Mouse (Mus musculus) liver, embryonic 12.5 days (tissue): ENCODE results near the gene Apba1. TPM values are rescaled to one million over a fixed set of nuclear protein-coding genes. Genes with fewer than 3 reads are reported as not detected.

ENCODE experiments used
- ATAC-seq: fragments of 200-750 bp; cut with Nextera tagmentation; 2 replicates; pipeline ENCODE4 v1.8.0; 2017; ENCODE audit warnings: moderate number of reproducible peaks, mild to moderate bottlenecking, moderate library complexity
- H3K27ac ChIP-seq: fragments of 300-500 bp; sonication (generic); 2 replicates; pipeline ENCODE4 v1.5.1; 2016; ENCODE audit warnings: mild to moderate bottlenecking
- H3K27me3 ChIP-seq: fragments of 300-500 bp; sonication (generic); replicated peaks from 2 replicates; pipeline ENCODE4 v1.6.1; 2016; ENCODE audit warnings: mild to moderate bottlenecking, moderate library complexity
- H3K36me3 ChIP-seq: fragments of 300-500 bp; sonication (generic); 2 replicates; pipeline ENCODE4 v1.6.1; 2016; ENCODE audit warnings: mild to moderate bottlenecking, moderate library complexity
- H3K4me1 ChIP-seq: fragments of 300-500 bp; sonication (generic); 2 replicates; pipeline ENCODE4 v1.6.1; 2016
- H3K4me2 ChIP-seq: fragments of 300-500 bp; sonication (generic); 2 replicates; pipeline ENCODE4 v1.6.1; 2016; ENCODE audit warnings: mild to moderate bottlenecking, moderate library complexity
- H3K4me3 ChIP-seq: fragments of 300-500 bp; sonication (generic); 2 replicates; pipeline ENCODE4 v1.5.1; 2016; ENCODE audit warnings: mild to moderate bottlenecking, moderate library complexity
- H3K9ac ChIP-seq: fragments of 300-500 bp; sonication (generic); 2 replicates; pipeline ENCODE4 v1.6.1; 2016; ENCODE audit warnings: mild to moderate bottlenecking, moderate library complexity
- H3K9me3 ChIP-seq: fragments of 300-500 bp; sonication (generic); replicated peaks from 2 replicates; pipeline ENCODE4 v1.6.1; 2016; ENCODE audit warnings: mild to moderate bottlenecking, moderate library complexity
- WGBS: fragments of 180-500 bp; shearing (Covaris S2); methylation state at CpG from one replicate; pipeline ENCODE4 v1.1.7; 2016; ENCODE audit not compliant: insufficient replicate concordance; 5-methylcytosine and 5-hydroxymethylcytosine counted together
- polyA plus RNA-seq: library from polyadenylated mRNA; unstranded; fragments of >200 nt; fragmentation: Nextera tagmentation; extraction: Ambion mirVana; gene quantifications from 2 replicates; pipeline ENCODE4 v1.2.1, GENCODE M21; 2016

The Apba1 gene
- polyA plus RNA-seq, 1 experiment from 2014 or later, result 0.01 TPM

GRCm38 (mm10) chr19:23955461-23955860 lies 196.8 kb downstream of the Apba1 start:
- no peak for ATAC-seq

GRCm38 (mm10) chr19:23956299-23956975 lies 197.8 kb downstream of the Apba1 start:
- Histone ChIP-seq H3K4me3 (no peak overlapping the region), H3K4me1 (no peaks in the 10 kb centered on the region), H3K9ac (no peak overlapping the region), H3K4me2 (peak overlapping the region; percentile 14; the same call in 1 of the 2 replicates), H3K9me3 (no peaks in the 10 kb centered on the region), H3K27me3 (no peaks in the 10 kb centered on the region), H3K27ac (no peak overlapping the region), H3K36me3 (no peaks in the 10 kb centered on the region)
- WGBS, result 55% methylated on average over 16 of the region's 17 CpGs
- 0 out of 2 replicates have a peak, but pooled peaks have one; percentile 24 for ATAC-seq

More at GRCm38 (mm10) chr19:23955461-23955860, 196.8 kb downstream of the Apba1 start:
- H3K27me3 ChIP-seq, result no peaks in the 10 kb centered on the region
- H3K4me3 ChIP-seq, result no peak overlapping the region
- no peaks in the 10 kb centered on the region for H3K36me3 ChIP-seq
- 78% methylated on average over 8 of the region's 8 CpGs for WGBS
- H3K4me2 ChIP-seq, result no peak overlapping the region
- H3K9me3 ChIP-seq, result no peaks in the 10 kb centered on the region
- no peak overlapping the region for H3K27ac ChIP-seq
- no peak overlapping the region for H3K9ac ChIP-seq
- no peaks in the 10 kb centered on the region for H3K4me1 ChIP-seq

DNA sequence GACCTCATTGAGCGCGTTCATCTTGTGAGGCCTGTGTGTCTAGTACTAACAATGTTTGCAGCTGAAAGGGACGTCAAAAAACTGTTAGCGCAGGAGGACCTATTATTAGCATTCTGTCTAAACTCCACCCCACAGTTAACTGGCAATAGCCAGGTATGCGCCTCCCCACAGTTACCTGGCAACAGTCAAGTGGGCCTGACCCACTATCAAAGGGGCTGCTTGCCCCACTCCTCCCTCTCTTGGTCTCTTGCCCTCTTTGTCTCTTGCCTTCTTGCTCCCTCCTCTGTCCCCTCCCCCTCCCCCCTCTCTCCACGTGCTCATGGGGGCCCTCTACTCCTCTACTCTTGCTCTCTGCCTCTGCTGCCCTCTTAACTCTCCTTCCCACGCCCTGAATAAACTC lies 198.9 kb downstream of the Apba1 start:
- no peaks in the 10 kb centered on the region for H3K36me3 ChIP-seq
- no peak overlapping the region for H3K4me2 ChIP-seq
- no peak overlapping the region for H3K27ac ChIP-seq
- H3K4me1 ChIP-seq, result no peaks in the 10 kb centered on the region
- H3K4me3 ChIP-seq, result no peak overlapping the region
- H3K9ac ChIP-seq, result no peak overlapping the region
- 67% methylated on average over 7 of the region's 7 CpGs for WGBS
- no peaks in the 10 kb centered on the region for H3K27me3 ChIP-seq
- H3K9me3 ChIP-seq, result no peaks in the 10 kb centered on the region
- no peak for ATAC-seq

GRCm38 (mm10) chr19:23958925-23959324 lies 200.2 kb downstream of the Apba1 start:
- no peak for ATAC-seq
- Histone ChIP-seq H3K36me3 (no peaks in the 10 kb centered on the region), H3K9me3 (no peaks in the 10 kb centered on the region), H3K4me2 (no peak overlapping the region), H3K4me3 (no peak overlapping the region), H3K27me3 (no peaks in the 10 kb centered on the region), H3K27ac (no peak overlapping the region), H3K4me1 (no peaks in the 10 kb centered on the region), H3K9ac (no peak overlapping the region)
- 48% methylated on average over 6 of the region's 6 CpGs for WGBS

DNA sequence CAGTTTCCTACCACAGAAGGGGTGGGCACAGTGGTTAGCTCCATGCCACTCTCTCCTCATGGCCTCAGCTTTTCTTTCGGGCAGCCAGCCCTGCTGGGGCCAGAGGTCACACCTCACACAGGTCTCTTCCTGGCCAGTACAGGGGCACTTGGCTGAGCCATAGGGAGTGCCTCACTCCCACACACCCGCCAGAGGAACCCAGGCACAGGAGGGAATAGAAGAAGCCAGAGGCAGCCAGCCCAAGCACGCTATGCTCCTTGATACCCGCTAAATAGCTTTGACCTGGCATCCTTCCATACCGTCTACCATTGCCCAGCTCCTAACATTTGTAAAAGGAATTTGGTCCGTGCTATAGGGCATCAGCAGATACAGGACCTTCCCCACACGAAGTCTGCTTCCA lies 201.2 kb downstream of the Apba1 start:
- Histone ChIP-seq H3K9me3 (no peaks in the 10 kb centered on the region), H3K27ac (no peak overlapping the region), H3K36me3 (no peaks in the 10 kb centered on the region), H3K4me2 (no peak overlapping the region), H3K9ac (no peak overlapping the region), H3K27me3 (no peaks in the 10 kb centered on the region), H3K4me1 (no peaks in the 10 kb centered on the region), H3K4me3 (no peak overlapping the region)
- WGBS, result 46% methylated on average over 7 of the region's 7 CpGs
- ATAC-seq, result no peak

DNA sequence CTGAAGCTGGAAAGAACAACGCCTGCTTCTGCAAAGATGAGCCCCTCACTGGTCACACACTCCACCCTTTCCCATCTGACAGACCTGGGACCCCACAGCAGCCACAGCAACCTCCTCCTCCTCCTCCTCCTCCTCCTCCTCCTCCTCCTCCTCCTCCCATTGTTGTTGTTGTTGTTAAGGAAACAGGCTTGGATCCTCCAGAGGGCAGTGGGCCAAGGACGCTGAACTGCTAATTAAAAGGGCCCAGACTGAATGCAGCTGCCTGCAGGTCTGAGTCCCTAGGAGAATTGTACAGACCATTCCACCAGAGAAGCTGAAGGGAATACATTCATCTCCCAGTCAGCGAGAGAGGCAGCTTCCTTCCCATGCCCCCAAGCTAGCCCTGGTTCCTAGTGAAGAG lies 201.6 kb downstream of the Apba1 start:
- Histone ChIP-seq H3K27ac (no peak overlapping the region), H3K4me1 (no peaks in the 10 kb centered on the region), H3K9ac (no peak overlapping the region), H3K4me2 (no peak overlapping the region), H3K27me3 (no peaks in the 10 kb centered on the region), H3K9me3 (no peaks in the 10 kb centered on the region), H3K36me3 (no peaks in the 10 kb centered on the region), H3K4me3 (no peak overlapping the region)
- no peak for ATAC-seq
- 40% methylated on average over 3 of the region's 3 CpGs for WGBS

DNA sequence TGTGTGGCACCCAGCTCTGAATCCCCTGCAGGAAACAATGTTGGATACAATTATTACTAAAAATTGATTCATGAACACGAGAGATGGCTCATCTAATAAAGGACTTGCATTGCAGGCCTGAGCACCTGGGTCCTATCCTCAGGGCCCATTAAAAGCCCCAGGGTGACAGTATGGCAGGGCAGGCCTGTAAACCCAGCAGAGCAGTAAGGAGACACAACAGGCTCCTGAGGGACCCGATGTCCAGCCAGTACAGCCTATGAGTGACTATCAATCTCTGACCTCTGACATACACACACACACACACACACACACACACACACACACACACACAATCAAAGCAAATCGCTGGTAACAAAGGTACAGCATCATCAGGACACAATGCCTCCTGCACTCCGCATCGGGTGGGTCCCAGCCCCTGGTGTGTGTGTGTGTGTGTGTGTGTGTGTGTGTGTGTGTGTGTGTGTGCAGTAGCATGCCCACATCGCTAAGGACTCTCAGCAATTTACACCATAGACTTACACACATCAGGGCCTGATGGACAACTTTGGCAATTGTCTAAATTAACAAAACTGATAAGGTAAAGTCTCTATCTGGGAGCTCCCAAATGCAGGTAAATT lies 202.3 kb downstream of the Apba1 start:
- 72% methylated on average over 6 of the region's 6 CpGs for WGBS
- Histone ChIP-seq H3K4me3 (no peak overlapping the region), H3K9ac (no peak overlapping the region), H3K9me3 (no peaks in the 10 kb centered on the region), H3K36me3 (no peaks in the 10 kb centered on the region), H3K4me1 (no peaks in the 10 kb centered on the region), H3K4me2 (no peak overlapping the region), H3K27ac (no peak overlapping the region), H3K27me3 (no peaks in the 10 kb centered on the region)
- no peak for ATAC-seq

- no peaks in the 10 kb centered on the region for H3K27me3 ChIP-seq
- no peak overlapping the region for H3K4me3 ChIP-seq
- H3K27ac ChIP-seq, result no peak overlapping the region
- no peaks in the 10 kb centered on the region for H3K9me3 ChIP-seq
- H3K9ac ChIP-seq, result no peak overlapping the region
- 7% methylated on average over 8 of the region's 8 CpGs for WGBS
- ATAC-seq, result no peak
- no peaks in the 10 kb centered on the region for H3K36me3 ChIP-seq
- no peak overlapping the region for H3K4me2 ChIP-seq
- no peaks in the 10 kb centered on the region for H3K4me1 ChIP-seq
Observed at GRCm38 (mm10) chr19:23961516-23961915, 202.8 kb downstream of the Apba1 start.

DNA sequence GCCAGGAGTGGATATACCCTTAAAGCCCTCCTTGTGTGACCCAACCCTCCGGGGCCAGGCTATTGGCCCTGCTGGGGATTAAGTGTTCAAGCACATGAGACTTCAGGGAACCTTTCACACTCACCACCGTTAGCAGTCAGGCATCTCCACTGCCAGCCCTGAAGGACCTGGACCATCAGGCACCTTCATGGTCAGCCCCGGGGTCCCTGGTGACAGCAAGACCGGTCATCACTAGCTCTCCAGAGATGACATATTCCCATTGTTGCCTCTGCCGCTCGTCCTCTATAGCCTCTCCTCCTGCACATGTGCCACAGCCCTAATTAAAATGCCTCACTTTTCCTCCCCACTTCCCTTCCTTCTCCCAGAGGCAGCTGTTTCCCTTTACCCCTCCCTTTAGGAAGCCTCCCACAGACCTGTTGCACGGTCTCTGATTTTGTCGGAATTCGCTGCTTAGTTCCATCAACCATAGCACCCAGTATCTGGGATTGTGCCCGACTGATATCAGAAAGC lies 205.8 kb downstream of the Apba1 start:
- no peaks in the 10 kb centered on the region for H3K4me1 ChIP-seq
- no peak for ATAC-seq
- H3K4me3 ChIP-seq, result no peak overlapping the region
- H3K27ac ChIP-seq, result no peak overlapping the region
- H3K9me3 ChIP-seq, result no peaks in the 10 kb centered on the region
- H3K9ac ChIP-seq, result no peak overlapping the region
- no peak overlapping the region for H3K4me2 ChIP-seq
- no peaks in the 10 kb centered on the region for H3K27me3 ChIP-seq
- no peaks in the 10 kb centered on the region for H3K36me3 ChIP-seq
- 57% methylated on average over 10 of the region's 10 CpGs for WGBS

GRCm38 (mm10) chr19:23966376-23966775 lies 207.7 kb downstream of the Apba1 start:
- H3K9ac ChIP-seq, result no peak overlapping the region
- no peaks in the 10 kb centered on the region for H3K27me3 ChIP-seq
- H3K36me3 ChIP-seq, result no peaks in the 10 kb centered on the region
- no peak overlapping the region for H3K4me3 ChIP-seq
- no peak overlapping the region for H3K4me2 ChIP-seq
- no peaks in the 10 kb centered on the region for H3K4me1 ChIP-seq
- no peak overlapping the region for H3K27ac ChIP-seq
- WGBS, result 70% methylated on average over 9 of the region's 9 CpGs
- no peak for ATAC-seq
- no peaks in the 10 kb centered on the region for H3K9me3 ChIP-seq

DNA sequence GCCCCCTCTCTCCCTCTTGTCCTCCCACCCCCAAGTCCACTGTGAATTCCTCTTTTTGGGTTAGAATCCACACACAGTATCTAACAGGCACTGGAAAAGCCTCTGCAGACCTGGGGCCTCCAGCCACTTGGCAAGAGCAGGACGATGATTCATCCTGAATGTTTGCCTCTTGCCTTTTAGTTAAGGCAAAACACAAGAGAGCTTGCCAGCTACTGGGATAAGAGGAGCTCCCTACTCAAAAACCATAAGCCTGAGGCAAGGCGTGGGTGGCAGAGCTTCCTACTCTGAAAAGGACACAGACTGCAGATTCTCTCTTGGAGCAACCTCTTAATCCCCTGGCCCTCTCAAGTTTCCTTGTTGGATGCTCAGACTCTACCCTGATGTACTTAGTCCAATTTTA lies 208.5 kb downstream of the Apba1 start:
- Histone ChIP-seq H3K4me2 (no peak overlapping the region), H3K9me3 (no peaks in the 10 kb centered on the region), H3K4me3 (no peak overlapping the region), H3K36me3 (no peaks in the 10 kb centered on the region), H3K27ac (no peak overlapping the region), H3K9ac (no peak overlapping the region), H3K27me3 (no peaks in the 10 kb centered on the region), H3K4me1 (no peaks in the 10 kb centered on the region)
- ATAC-seq, result no peak
- 51% methylated on average over 2 of the region's 2 CpGs for WGBS

- no peaks in the 10 kb centered on the region for H3K4me1 ChIP-seq
- WGBS, result 54% methylated on average over 5 of the region's 5 CpGs
- ATAC-seq, result no peak
- H3K4me2 ChIP-seq, result no peak overlapping the region
- H3K27ac ChIP-seq, result no peak overlapping the region
- no peak overlapping the region for H3K9ac ChIP-seq
- H3K36me3 ChIP-seq, result no peaks in the 10 kb centered on the region
- H3K27me3 ChIP-seq, result no peaks in the 10 kb centered on the region
- no peak overlapping the region for H3K4me3 ChIP-seq
- H3K9me3 ChIP-seq, result no peaks in the 10 kb centered on the region
Observed at GRCm38 (mm10) chr19:23968125-23968861, 209.6 kb downstream of the Apba1 start.
